Mouse (Mus musculus): ENCODE measurements around the gene Npy. TPM values are rescaled to one million over a fixed set of nuclear protein-coding genes. Genes with fewer than 3 reads are reported as not detected.

Npy gene
- not detected in 2 replicates for total RNA-seq (2015; ENCODE audit: low replicate concordance)
- not detected in 2 replicates for total RNA-seq (2017; ENCODE audit: low replicate concordance)

DNA sequence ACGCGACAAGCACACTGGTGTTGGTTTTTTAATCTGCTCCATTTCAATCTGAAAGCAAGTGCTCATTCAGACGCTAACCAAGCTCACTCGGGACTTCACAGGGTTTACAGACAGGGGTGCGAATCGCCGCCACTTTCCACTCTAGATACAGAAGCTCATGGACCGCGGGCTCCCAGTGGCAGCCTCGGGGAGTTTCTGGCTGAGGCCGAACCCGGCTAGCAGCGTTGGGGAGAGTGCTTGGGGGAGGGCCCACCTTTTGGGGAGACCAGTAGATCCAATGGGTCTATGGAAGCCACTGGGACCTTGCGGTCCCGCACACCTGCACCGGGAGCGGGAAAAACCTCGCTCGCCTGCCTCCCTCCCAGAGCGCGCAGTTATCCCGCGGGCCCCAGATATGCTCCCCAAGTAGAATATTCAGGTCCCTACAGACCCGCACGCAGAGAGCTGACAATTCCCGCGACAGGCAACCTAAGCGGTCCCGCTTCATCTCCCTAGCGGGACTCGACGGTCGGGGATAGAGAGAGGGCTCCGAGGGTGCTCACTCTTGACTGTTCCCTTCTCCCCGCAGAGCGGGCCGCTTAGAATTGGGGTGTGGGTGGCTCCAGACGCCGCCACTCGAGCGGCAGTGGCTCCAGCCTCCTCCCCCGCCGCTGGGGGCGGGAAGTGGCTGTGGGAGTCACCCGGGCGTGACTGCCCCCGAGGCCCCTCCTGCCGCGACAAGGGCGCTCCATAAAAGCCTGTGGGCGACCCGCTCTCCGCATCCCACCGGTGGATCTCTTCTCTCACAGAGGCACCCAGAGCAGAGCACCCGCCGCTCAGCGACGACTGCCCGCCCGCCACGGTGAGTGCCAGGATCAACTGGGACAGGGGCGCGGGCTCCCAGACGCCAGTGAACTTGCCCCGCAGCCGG lies at the start of gene Npy:
Npy (plus strand) TSS at position 750 of the 910 bp plus-strand sequence.
- no peak for ATAC-seq (replicated peaks; ENCODE audit: low FRiP score, poor library complexity, severe bottlenecking)

DNA sequence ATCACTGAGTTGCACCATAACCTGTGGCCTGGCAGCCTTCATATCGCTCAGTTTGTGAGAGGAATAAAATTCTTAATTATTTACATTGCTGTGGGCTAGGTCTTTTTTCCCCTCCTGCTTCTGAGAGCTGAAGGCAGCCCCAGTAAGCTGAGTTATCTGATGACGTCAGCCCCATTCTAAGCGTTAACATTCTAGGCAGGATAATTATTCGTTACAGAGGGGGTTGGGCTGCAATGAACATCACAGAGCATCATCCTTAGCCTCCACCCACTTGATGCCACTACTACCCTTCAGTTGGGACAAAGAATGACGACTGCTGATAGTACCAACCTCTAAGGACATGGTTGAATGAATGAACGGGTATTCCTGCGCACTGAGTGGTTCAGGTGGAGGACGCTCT lies 47.5 kb upstream of the Npy start:
- ATAC-seq (replicated peaks; ENCODE audit: low FRiP score, poor library complexity, severe bottlenecking): no peak

DNA sequence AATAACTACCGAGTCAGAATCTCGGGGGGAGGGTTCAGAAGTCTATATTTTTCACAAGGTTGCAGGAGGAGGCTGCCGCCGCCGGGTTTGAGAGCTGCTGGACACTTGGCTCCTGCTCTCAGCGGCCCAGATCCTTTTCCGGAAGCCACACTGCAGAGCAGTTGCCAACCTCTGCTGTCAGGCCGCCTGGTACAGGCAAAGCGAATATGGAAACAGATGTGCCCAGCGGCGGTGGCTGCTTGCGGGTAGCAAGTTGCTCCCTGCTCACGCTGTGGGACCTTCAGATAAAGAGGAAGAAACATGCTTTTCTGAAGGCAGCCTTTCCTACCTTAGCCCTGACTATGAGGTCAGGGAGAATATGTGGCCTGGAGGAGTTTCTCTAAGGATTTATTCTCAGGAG lies 44.4 kb upstream of the Npy start:
- ATAC-seq (replicated peaks; ENCODE audit: low FRiP score, poor library complexity, severe bottlenecking): no peak

DNA sequence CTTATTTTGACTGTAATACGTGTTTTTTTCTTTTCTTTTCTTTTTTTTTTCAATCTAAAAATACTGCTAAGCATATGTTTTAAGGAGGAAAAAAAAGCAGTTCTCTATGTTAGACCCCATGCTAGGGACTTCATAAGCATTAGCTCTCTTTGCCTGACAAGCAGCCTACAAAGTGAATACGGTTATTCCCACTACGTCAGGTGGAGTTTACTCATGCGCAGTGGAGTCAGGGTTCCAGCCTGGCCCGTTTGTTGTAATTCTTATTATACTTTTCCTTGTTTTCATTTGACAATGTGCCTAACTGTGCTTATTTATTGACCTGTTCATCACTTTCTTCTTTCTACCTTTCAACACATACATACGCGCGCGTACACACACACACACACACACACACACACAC lies 43.8 kb upstream of the Npy start:
- no peak for ATAC-seq (replicated peaks; ENCODE audit: low FRiP score, poor library complexity, severe bottlenecking)

DNA sequence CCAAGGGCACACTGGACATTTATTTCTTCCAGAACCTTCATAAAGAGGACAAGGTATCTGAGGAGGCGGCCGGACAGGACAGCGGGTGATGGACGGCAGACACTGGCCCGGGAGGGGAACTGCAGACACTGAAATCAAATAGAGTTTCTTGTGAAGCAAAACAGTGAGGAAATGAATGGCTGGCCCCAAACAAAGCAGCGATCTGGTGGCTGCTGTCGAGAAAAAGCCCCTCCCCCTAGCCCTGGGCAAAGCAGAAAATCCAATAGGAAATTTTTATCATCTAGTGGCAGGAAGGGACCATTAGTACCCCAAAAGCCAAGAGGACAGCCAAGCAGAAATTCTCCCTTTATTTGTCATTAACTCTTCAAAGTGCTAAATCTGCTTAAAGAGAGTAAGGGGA lies 42.9 kb upstream of the Npy start:
- ATAC-seq (replicated peaks; ENCODE audit: low FRiP score, poor library complexity, severe bottlenecking): no peak

DNA sequence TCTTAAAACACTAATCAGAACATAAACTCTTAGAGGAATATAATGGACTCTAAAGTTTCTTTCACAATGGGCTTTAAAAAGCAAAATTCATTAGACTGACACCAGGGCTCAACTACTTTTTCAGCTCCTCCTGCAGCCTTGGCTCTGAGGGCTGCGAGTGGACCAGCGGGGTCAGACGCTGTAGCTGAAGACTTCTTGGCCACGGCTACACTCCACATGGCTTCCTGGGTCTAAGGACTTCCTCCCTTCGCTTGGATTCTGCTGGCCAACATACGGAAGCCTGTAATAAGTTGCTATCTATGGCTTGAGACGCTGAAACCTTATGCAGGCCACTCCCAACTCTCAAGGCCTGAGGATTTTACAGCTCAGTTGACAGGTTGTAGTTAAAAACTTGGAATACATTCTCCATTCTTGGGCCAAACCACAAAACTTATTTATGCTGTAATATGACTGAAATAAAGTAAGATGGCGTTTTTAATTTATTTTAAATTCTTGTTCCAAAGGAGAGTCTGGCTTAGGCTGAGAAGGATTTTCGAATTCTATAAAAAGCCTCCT lies 41.6 kb upstream of the Npy start:
- no peak for ATAC-seq (replicated peaks; ENCODE audit: low FRiP score, poor library complexity, severe bottlenecking)

DNA sequence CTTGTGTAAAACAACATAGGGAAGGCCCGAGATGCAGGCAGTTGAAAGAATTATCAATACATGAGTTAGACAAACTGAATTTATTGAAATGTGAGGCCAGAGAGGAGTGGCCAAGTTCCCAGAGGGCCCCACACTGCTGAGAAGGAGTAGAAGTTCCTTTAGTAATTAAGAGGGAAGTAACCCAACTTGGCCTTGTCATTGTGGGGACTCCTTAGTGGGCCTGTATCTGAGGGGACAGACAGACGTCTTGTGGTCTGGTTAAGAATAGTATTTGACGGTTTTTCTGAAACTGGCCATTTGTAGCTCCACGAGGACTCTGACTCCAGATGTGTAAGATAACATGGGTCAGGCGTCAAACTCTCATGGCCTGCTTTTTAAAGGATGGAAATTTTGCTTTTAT lies 40.7 kb upstream of the Npy start:
- ATAC-seq (replicated peaks; ENCODE audit: low FRiP score, poor library complexity, severe bottlenecking): no peak

DNA sequence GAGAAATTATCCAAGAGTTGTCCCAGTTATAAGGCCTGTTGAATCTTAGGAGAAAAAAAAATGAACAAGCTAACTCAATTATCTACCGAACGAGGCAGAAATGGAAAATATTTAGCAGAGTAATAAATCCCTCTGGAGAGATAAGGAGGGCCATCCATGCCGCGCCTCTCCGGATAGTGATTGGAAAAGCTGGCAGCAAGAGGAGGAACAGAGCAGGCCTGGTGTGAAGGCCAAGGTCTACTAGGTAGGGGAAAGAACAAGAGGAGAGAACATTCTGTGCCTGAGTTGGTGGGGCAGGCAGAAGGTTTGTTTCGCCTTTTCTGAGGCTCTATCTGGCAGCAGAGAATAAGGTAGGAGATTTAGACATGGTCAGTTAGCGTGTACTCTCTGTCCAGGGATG lies 39.8 kb upstream of the Npy start:
- ATAC-seq (replicated peaks; ENCODE audit: low FRiP score, poor library complexity, severe bottlenecking): no peak

DNA sequence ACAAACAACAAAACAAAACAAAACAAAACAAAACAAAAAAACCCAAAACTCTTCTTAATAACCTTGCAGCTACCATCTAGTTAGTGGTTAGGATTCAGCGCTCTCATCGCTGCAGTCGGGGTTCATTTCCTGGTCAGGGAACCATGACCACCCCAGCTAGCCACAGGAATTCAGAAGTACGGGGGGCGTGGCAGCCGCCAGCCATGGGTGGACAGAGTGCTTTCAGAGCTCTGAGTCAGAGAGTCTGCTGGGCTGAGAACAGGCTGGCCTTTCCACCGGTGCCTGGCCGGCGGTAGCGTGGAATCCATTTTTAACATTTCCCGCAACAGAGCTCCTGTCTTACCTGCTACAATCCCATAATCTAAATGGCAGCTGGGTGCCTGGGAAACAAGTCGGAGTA lies 30.0 kb upstream of the Npy start:
- no peak for ATAC-seq (replicated peaks; ENCODE audit: low FRiP score, poor library complexity, severe bottlenecking)

DNA sequence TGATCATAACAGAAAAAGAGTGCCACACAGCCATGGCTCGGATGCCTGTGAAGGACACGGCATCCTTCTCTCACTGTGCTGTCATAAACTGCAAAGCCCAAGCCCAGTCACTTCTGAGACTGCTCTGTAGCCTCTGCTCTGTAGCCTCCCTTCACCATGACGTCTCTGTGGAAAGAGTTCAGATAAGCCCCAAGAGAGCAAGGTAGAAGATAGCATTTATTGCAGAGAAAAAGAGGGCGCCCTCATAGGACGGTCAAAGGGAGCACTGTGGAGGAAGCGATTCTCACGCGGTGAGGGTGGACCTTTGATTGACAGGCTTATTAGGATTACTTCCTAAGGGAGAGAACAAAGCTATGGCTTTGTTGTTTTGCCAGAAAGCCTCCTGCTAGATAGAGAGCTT lies 18.4 kb upstream of the Npy start:
- no peak for ATAC-seq (replicated peaks; ENCODE audit: low FRiP score, poor library complexity, severe bottlenecking)

DNA sequence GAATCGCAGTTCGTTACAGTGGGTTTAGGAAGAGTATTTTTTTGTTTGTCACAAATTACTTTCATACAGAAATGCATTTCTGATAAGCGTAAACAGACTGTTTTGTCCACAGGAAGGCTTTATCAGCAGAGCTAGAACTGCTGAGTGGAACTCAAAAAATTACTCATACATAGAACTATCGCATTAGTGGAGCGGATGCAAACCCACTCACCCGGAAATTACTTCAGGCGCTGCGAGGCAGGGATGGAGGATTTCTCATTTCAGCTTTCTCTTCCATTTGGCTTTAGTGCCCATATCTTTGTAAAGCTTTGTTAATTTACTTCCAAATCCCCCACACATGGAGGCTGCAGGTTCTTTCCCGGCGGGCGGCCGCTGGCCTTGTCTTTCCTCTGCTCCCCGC lies 14.4 kb upstream of the Npy start:
- ATAC-seq (replicated peaks; ENCODE audit: low FRiP score, poor library complexity, severe bottlenecking): no peak

DNA sequence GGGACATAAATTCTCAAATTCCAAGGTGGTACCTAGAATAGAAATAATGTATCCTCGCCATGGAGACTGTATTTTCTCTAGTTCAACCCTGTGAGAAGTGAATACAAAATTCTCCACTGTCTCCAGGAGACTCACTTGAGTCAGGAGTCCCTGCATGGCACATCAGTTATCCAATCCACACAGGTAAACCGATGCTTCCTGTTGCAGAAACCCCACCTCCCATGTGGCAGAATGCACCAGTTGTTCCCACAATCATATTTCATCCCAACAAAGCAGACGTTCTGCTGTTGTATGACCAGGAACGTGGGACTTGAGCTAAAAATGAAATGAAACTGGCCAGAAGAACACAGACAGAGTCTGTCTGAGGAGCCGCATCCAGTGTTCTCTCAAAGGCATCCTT lies 5.3 kb upstream of the Npy start:
- ATAC-seq (replicated peaks; ENCODE audit: low FRiP score, poor library complexity, severe bottlenecking): no peak

DNA sequence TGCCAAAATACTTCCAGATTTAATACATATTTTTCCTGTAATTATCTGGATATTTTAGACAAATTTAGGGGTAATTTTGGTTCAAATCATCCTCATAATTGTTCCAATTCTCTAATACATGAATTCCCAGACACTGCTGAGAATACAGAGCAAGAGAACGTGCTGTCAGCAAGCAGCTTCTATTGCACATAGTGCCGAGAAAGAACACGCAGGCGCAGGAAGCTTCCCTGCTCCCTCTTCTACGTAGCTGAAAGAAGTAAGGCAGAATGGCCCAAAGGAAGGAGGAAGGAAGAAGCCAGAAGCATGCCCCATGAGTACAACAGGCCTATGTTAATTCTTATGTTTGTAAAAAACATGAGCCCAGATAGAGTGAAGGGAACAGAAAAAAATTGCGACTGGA lies 4.9 kb upstream of the Npy start:
- no peak for ATAC-seq (replicated peaks; ENCODE audit: low FRiP score, poor library complexity, severe bottlenecking)

DNA sequence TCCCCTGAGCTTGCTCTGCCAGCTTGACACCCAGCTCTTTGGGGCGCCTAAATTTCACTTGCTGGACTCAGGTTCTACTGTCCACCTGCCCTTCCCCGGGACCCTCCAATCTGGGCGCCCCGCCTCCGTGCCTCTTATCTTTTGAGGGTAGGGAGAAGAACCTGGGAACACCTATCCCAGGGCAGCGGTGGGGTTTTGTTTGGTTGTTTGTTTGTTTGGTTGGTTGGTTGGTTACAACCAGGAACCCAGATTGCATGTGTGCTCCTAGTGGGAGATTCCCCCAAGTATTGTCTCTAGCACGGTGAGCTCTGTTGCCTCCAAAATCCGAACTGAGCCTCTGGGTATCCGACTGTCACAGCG lies 341 bp downstream of the Npy start:
- ATAC-seq (replicated peaks; ENCODE audit: low FRiP score, poor library complexity, severe bottlenecking): no peak

DNA sequence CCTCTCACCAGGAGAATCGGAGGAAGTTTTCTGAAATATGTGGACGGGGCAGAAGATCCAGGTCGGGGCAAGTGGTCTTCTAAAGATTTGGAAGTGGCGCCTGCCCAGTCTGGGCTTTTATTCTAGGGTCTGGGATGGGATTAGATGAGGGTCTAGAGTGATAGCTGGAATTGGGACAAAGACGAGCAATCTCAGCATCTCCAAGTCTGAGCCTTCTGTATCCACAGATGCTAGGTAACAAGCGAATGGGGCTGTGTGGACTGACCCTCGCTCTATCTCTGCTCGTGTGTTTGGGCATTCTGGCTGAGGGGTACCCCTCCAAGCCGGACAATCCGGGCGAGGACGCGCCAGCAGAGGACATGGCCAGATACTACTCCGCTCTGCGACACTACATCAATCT lies 861 bp downstream of the Npy start:
- ATAC-seq (replicated peaks; ENCODE audit: low FRiP score, poor library complexity, severe bottlenecking): no peak

DNA sequence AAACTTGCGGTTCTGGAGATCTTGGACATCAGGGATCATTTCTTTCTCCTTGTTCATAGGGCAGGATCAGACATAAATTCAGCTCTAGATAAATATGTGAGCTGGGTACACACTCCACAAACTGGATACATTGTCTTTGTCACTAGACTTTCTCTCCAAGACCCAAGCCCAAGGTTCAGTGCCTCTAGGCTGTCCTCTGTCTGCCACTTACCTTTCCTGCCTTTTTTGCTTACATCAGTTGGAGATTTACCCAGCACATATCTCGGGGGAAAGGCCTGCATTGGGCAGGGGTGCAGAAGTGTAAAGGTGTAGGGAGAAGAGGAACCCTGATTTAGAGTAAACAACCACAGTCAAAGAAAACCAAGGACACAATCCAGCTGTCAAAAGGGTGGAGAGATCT lies 1.3 kb downstream of the Npy start:
- no peak for ATAC-seq (replicated peaks; ENCODE audit: low FRiP score, poor library complexity, severe bottlenecking)

DNA sequence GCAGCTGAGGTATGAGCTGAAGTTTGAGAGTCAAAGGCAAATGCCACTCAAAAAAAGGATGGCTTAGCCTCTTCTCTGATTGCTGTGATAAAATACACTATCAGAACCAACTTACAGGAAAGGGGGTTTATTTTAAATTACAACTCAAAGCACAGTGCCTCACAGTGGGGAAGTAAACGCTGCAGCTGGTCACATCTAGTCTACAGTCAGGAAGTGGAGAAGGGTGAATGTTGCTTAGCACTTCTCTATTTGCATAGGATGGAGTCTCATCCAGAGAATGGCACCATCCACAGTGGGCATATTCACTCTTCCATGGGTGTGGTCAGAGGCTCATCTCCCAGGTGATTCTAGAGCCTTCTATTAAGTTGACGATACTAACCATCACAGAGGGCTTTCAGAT lies 9.1 kb downstream of the Npy start:
- ATAC-seq (replicated peaks; ENCODE audit: low FRiP score, poor library complexity, severe bottlenecking): no peak

DNA sequence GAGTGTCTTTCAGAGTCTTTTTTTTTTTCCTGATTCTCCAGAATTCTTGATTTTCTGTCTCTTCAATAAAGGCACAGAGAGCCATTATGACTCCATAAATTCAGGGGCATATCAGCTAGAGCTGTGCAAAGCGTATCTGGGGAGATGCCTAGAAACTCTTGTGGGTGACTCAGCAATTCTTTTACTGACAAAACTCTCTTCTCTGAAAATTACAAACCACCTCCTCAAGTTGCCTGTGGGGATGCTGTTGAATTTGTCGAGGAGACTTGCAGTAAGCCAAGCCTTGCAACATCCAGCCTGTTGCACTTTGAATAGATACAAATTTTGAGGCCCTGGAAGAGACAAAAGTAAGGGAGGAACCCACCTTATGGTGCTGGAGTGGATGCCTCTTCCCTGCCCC lies 34.3 kb downstream of the Npy start:
- ATAC-seq (replicated peaks; ENCODE audit: low FRiP score, poor library complexity, severe bottlenecking): no peak

DNA sequence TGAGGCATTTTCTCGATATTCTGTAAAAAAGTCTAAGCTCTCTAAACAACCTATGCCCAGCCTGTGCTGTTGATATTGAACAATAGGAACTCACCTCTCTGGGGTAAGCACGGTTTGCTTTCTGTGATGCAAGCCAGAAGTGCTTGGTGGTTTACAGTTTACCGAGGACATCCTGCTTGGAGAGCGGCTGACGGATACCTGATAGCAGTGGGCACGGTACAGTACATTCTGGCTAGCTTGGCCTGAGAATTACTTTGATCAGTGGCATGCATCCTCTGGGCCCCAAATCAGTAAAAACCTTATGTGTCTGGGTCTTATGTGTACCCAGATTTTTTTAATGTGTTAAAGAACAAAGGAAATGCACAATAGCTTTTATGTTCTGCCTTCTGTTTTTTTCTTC lies 45.1 kb downstream of the Npy start:
- ATAC-seq (replicated peaks; ENCODE audit: low FRiP score, poor library complexity, severe bottlenecking): no peak

DNA sequence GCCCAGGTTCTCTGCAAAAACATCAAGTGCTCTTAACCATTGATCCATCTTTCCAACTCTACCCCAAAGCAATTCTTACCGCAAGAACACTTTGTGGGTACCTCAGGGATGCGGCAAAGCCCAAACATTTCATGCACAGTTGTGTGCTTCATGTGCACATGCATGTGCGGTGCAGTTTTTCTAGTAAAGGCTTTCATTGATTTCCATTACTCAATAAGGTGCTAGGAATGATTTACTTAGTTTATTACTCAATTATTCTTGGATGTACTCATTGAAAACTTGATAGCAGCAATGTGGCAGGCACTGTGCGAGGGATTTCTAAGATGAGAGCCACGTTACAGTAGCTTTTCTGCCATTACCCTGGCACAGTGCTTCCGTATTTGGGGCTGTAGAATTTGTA lies 48.6 kb downstream of the Npy start:
- no peak for ATAC-seq (replicated peaks; ENCODE audit: low FRiP score, poor library complexity, severe bottlenecking)

DNA sequence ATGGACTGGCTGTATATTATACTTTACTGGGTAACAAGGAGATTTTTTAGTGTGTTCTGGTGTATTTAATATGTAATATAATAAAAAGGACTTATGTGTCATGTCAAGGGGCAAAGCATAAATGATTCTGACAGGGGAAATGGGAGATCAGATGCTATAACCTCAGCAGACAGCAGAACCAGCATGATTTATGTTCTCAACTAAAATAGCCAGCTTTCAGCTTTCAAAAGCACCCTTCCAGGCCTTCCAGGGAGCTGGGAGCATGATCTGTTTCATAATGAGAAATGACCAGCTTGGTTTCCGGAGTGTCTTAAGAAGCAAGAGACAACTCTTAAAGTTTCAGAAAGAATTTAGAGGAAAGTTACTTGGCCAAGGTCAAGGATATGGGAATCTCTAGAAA lies 51.0 kb downstream of the Npy start:
- no peak for ATAC-seq (replicated peaks; ENCODE audit: low FRiP score, poor library complexity, severe bottlenecking)

DNA sequence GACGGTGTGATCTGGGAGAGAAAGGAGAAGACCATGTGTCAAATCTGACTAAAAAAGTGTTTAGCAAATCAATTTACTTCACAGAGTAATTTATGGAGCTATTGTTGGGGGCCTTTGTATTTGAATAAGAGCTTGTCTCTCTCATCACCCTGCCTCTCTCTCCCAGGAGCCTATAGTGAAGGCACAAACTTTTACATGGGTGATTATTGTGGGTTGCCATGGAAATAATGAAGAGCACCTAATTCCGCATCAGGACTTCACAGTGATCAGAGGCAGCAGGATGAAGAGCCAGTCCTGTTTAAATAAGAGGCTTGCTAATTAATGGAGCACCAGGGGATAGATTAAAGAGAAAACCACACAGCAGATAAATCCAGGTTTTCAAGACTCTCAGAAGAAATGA lies 52.6 kb downstream of the Npy start:
- ATAC-seq (replicated peaks; ENCODE audit: low FRiP score, poor library complexity, severe bottlenecking): no peak

Measured in erythroid progenitor cell, adult 5-6 weeks (primary cell).